Mouse (Mus musculus) liver, adult (tissue): Measurements from ENCODE around the gene Phkb.
A peak's percentile ranks its signal among the peaks of the same experiment; 100 is the strongest.

Source experiments
- GATA4 ChIP-seq: IDR thresholded peaks from 2 replicates; pipeline ENCODE4 v1.6.1; 2014; ENCODE audit warnings: mild to moderate bottlenecking, low read length; ENCODE audit not compliant: insufficient replicate concordance

Phkb gene

DNA sequence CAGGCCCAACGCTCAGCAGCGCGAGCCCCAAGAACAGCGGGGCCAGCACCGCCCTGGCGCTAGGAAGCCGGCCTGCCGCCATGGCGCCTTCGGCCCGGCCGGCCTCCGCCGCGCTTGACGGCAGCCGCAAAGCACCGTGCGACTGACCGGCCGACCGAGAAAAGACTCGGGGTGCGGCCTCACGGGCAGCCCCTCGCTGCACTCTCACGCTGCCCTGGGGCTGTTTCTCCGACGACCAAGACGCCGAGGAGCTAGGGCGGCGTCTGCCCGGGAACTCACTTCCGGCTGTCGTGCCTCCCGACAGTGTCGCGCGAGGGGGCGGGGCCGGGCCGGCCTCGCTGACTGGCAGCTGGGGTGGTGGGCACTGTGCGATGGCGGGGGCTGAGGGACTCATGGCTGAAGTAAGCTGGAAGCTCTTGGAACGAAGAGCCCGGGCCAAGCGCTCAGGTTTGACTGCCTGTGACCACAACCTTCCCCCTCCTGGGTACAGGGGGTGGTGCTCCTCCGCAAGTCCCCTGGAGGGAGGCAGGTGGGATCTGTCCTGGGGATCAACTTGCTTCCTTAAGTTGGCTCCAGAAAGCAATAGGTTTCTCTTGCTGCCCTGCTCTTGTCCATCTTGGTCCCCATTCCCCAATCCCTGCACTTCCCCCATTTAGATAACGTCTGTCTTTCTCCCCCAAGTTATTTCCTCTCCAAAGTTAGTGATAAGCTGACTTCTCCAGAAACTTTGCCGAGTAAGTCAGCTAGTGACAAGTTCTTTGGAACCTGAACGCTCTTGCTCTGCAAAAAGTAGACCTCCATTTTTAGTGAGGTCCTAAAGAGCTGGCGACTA lies at the start of gene Phkb, which contains the start of gene Itfg1:
Gene Phkb (plus strand): TSS at position 303 of the 832 bp plus-strand sequence.
Gene Itfg1 (minus strand): TSS at position 265 of the 832 bp plus-strand sequence.
- TF ChIP-seq GATA4: peak; percentile 41; the same call in 1 of the 2 replicates

DNA sequence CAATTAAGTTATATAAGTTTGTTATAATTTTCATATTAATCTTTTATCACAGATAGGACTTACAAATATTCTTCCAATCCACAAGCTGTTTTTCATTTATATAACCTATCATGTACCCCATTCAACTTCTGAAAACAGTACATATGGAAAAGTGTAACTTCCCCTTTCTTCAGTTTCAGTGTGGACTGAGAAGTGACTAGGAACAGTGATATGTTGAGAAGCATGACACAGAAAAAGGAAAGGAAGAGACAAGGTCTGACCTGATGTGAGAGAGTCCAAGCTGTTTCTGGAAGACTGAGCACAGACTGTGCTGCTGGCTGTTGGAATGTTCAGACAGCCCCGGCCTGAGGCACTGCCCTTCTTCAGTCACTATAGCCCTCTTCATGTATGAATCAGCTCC lies 40.6 kb upstream of the Phkb start:
- TF ChIP-seq GATA4: no peak

- TF ChIP-seq GATA4: no peak
Observed at GRCm38 (mm10) chr8:85801408-85801807, 39.4 kb upstream of the Phkb start.

DNA sequence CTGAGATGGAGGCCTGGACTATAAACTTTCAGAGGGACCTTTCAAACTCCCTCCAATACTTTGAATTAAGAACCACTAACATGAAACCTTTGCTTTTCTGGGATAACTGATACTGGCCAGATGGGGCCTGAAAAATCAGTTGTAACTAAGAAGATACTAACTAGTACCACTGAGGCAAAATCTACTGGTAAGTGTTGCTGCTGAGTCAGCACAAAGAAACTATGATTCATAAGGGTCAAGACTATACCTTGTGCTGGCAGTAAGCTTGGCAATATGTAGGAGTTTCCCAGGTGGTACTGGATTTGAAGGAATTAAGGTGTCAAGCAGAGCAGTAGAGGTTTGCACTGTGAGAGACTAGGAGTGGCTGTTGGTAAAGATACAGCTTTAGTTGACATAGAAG lies 27.1 kb upstream of the Phkb start:
- no peak for TF ChIP-seq GATA4

DNA sequence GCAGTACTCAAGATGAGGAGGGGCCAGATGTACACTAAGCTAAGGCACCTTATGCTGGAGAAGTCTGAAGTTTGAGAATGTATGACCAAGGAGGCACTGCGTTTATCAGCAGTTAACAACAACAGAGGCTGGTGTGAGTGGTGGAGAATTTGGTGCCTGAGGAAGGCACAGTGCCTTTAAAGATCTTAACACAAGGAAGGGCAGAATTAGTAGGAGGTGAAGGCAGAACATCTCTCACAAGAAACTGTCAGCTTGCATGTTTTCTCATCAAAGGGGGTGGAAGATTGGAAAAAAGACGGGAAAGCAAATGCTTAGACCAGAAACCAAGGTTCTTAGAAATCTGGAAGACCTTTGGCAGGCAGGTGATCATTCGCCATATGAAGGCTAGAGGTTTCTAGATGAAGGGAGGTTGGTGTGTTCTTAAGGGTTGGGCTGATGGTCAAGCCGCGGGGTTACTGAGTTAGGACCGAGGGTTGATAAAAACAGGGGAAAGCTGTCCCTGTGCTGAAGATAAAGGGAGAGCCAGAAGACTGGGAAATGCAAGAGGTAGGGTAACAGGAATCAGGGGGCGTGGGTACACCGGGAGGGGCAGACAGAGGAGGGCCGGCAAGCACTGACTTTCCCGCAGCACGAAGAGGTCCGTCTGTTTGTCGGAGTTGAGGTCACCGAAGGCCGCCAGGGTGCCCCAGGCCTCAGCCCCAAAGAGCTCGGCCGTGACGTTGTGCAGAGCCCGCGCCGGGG lies 673 bp upstream of the Phkb start:
- TF ChIP-seq GATA4: no peak

GRCm38 (mm10) chr8:85841489-85841795 lies 683 bp downstream of the Phkb start:
- no peak for TF ChIP-seq GATA4

- no peak for TF ChIP-seq GATA4
Observed at GRCm38 (mm10) chr8:85845887-85846286, 5.1 kb downstream of the Phkb start.

DNA sequence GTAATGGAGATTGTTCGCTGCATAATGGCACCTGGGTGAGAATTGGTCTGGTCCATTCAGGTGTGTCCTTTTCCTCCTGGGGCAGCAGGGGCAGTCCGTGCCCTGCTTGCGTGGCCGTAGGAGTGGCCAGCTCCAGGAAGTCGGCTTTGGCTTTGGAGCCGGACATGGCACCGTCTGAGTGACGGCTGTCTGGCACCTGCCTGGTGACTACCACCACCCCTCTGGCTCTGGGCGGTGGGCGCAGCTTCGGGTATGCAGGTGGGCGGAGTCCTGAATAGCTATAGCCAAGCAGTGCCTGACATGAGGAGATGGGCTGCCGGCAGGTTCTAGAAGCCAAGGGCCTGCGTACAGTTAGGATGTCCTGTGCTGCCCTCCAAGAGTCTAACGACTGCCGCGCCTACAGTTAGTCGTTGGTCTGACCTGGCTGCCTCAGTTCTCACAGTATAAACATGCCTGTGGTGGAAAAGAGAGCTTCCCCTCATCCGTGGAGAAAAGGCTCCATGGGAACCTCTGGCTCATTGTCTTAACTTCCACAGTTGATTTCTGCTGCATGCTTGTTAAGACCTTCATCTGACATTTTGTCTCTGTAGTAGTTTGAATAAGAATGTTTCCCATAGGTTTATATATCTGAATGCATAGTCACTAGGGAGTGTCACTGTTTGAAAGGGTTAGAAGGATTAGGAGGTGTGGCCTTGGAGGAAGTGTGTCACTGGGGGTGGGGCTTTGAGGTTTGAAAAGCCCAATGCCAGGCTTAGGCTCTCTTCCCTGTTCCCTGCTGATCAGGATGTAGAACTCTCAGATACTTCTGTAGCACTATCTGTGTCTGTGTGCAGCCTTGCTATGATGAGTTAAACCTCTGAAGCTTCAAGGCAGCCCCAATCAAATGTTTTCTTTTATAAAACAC lies 13.7 kb downstream of the Phkb start:
- TF ChIP-seq GATA4: no peak

DNA sequence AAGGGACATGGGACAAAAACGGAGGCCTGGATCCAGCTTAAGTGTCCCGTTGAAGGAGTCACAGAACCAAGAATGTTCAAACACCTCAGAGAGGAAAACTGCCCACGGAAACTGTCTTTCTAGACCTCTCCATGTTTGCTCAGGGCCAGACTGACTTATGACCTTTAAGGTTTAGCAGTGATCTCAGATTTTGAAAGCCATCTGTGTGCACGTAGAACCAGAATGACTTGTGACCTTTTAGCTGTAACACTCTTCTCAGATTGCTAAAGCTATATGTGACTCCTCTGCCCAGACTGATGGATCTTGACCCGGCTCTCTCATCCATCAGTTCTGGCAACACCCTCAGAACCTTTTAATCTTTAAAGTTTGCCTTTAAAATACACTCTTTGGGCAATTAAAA lies 19.9 kb downstream of the Phkb start:
- TF ChIP-seq GATA4: no peak

- no peak for TF ChIP-seq GATA4
Observed at GRCm38 (mm10) chr8:85862381-85862780, 21.6 kb downstream of the Phkb start.

DNA sequence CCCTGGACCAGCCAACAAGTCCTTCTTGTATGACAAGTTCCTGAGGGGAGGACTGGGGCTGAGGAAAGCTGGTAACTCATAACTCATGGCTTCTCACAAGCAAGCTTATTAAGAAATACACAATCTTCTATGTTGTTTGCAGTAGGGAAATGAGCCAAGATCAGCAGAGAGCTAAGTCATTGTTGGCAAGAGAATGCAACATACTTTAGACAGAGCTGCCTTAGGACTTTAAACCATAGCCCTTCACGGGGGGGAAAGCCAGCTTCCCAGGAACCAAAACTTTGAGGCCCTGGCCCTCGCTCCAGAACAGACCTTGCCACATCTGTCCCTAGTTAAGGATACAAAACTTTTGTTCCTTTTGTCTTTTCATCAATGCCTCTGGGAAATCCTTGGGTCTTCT lies 30.9 kb downstream of the Phkb start:
- TF ChIP-seq GATA4: no peak

- TF ChIP-seq GATA4: no peak
Observed at GRCm38 (mm10) chr8:85877976-85878375, 37.2 kb downstream of the Phkb start.

GRCm38 (mm10) chr8:85879624-85880023 lies 38.9 kb downstream of the Phkb start:
- no peak for TF ChIP-seq GATA4

GRCm38 (mm10) chr8:85884811-85885210 lies 44.1 kb downstream of the Phkb start:
- no peak for TF ChIP-seq GATA4

DNA sequence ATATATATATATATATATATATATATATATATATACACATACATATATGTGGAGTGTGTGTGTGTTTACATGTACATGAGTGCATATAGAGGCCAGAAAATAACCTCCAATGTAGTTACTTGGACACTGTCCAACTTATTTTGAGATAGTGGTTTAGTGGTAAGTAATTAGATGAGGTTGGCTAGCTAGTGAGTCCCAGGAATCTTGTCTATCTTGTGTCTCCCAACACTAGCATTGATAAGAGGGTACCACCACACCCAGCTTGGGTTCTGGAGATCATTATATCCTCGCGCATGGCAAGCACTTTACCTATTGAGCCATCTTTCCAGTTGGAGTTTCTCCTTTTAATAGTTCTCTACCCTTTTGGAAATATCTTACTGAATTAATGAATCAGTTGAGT lies 56.9 kb downstream of the Phkb start:
- TF ChIP-seq GATA4: no peak
